Mouse (Mus musculus) urinary bladder, postnatal 0 days (tissue): ENCODE data around the gene Mospd1. TPM values are rescaled to one million over a fixed set of nuclear protein-coding genes. Genes with fewer than 3 reads are reported as not detected.

Experiments
- polyA plus RNA-seq: library from polyadenylated mRNA; unstranded; fragments of >200 nt; fragmentation: Nextera tagmentation; extraction: Ambion mirVana; gene quantifications from 2 replicates; pipeline ENCODE4 v1.2.1, GENCODE M21; 2015

Gene Mospd1
- 28.1 and 32.3 TPM in 2 replicates for polyA plus RNA-seq

DNA sequence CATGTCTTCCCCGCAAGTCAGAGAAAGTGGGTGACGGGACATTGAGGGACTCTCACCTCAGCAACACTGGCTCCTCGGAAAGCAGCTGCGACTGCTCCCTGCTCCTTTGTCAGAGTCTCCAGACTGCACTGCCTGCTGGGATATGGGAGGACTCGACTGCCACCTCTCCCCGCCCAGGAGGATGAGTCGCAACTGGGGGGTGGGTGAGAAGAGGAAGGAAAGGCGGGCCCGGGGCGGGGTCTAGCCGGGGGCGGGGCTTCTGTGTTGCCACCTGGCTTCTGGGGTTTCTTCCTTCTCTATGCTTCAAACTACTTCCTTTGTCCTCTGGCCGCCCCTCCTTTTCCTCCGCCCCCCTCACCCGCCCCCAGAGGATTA lies at the start of gene Mospd1:
Mospd1 (minus strand) TSS at position 137 of the 375 bp plus-strand sequence.

Other genes with a start within 250 kb of the Mospd1 start
- 4.5 and 6.0 TPM in 2 replicates for gene Plac1, start 130.4 kb downstream of the Mospd1 start, polyA plus RNA-seq
- gene Fam122b, start 100.7 kb downstream of the Mospd1 start, polyA plus RNA-seq, result 5.3 and 5.6 TPM in 2 replicates
- not detected in 2 replicates for gene Fam122c, start 97.1 kb downstream of the Mospd1 start, polyA plus RNA-seq
- not detected in 2 replicates for gene Etd, start 64.4 kb upstream of the Mospd1 start, polyA plus RNA-seq
- gene Rtl8c, start 237.5 kb upstream of the Mospd1 start, polyA plus RNA-seq, result 18.2 and 20.2 TPM in 2 replicates
- gene Gm14597, start 238.5 kb upstream of the Mospd1 start, polyA plus RNA-seq, result not detected in 2 replicates